Mouse (Mus musculus) forebrain, embryonic 16.5 days (tissue): Measurements from ENCODE around the gene Bcat2. TPM values are rescaled to one million over a fixed set of nuclear protein-coding genes. Genes with fewer than 3 reads are reported as not detected.
A peak's percentile ranks its signal among the peaks of the same experiment; 100 is the strongest.

ENCODE experiments used
- ATAC-seq: fragments of 200-750 bp; cut with Nextera tagmentation; 2 replicates; pipeline ENCODE4 v1.8.0; 2017; ENCODE audit warnings: mild to moderate bottlenecking, moderate library complexity
- H3K27ac ChIP-seq: fragments of 300-500 bp; sonication (generic); 2 replicates; pipeline ENCODE4 v1.5.1; 2014; ENCODE audit warnings: low read length, control low read depth
- H3K27me3 ChIP-seq: fragments of 300-500 bp; sonication (generic); replicated peaks from 2 replicates; pipeline ENCODE4 v1.6.1; 2014; ENCODE audit warnings: low read length; ENCODE audit not compliant: control insufficient read depth, insufficient read depth
- H3K36me3 ChIP-seq: fragments of 300-500 bp; sonication (generic); 2 replicates; pipeline ENCODE4 v1.6.1; 2014; ENCODE audit not compliant: control insufficient read depth, insufficient read depth
- H3K4me1 ChIP-seq: fragments of 300-500 bp; sonication (generic); replicated peaks from 2 replicates; pipeline ENCODE4 v1.6.1; 2014; ENCODE audit warnings: low read length; ENCODE audit not compliant: control insufficient read depth, insufficient read depth
- H3K4me2 ChIP-seq: fragments of 300-500 bp; sonication (generic); 2 replicates; pipeline ENCODE4 v1.6.1; 2014; ENCODE audit warnings: mild to moderate bottlenecking, low read length, control low read depth
- H3K4me3 ChIP-seq: fragments of 300-500 bp; sonication (generic); replicated peaks from 2 replicates; pipeline ENCODE4 v1.5.1; 2014; ENCODE audit warnings: mild to moderate bottlenecking, low read length, control low read depth
- H3K9ac ChIP-seq: fragments of 300-500 bp; sonication (generic); replicated peaks from 2 replicates; pipeline ENCODE4 v1.6.1; 2014; ENCODE audit warnings: low read depth, low read length, control low read depth
- H3K9me3 ChIP-seq: fragments of 300-500 bp; sonication (generic); 2 replicates; pipeline ENCODE4 v1.6.1; 2016; ENCODE audit warnings: low read length; ENCODE audit not compliant: control insufficient read depth
- WGBS: fragments of 180-500 bp; shearing (Covaris S2); extraction: QIAGEN DNeasy Blood & Tissue Kit; methylation state at CpG from one replicate; pipeline ENCODE4 v1.1.7; 2014; 5-methylcytosine and 5-hydroxymethylcytosine counted together
- polyA plus RNA-seq: library from polyadenylated mRNA; unstranded; fragments of >200 nt; fragmentation: Nextera tagmentation; extraction: Ambion mirVana; gene quantifications from 2 replicates; pipeline ENCODE4 v1.2.1, GENCODE M21; 2015

Gene Bcat2
- polyA plus RNA-seq, 1 experiment from 2014 or later: 24.2 TPM

DNA sequence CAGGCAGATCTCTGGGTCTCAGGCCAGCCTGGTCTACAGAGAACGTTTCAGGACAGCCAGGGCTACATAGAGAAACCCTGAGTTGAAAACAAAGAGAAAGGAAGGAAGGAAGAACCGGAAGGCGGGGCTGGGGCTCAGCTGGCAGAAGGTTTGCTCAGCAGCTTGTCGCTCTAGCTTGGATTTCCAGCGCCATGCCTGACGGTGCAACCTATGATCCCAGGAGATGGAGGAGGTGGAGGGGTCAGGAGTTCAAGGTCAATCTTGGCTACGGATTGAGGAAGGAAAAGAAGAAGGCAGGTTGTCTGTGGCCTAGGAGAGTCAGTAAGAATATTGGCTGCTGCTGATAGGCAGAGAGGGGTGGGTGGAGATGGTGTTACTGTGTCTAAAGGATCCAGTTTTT lies 9.7 kb upstream of the Bcat2 start:
- no peak for ATAC-seq
- Histone ChIP-seq H3K9ac (no peak overlapping the region), H3K9me3 (no peaks in the 10 kb centered on the region), H3K27me3 (no peaks in the 10 kb centered on the region), H3K4me3 (no peak overlapping the region), H3K4me2 (no peak overlapping the region), H3K27ac (no peak overlapping the region), H3K36me3 (no peaks in the 10 kb centered on the region), H3K4me1 (no peaks in the 10 kb centered on the region)
- WGBS: 77% methylated on average over 7 of the region's 7 CpGs

DNA sequence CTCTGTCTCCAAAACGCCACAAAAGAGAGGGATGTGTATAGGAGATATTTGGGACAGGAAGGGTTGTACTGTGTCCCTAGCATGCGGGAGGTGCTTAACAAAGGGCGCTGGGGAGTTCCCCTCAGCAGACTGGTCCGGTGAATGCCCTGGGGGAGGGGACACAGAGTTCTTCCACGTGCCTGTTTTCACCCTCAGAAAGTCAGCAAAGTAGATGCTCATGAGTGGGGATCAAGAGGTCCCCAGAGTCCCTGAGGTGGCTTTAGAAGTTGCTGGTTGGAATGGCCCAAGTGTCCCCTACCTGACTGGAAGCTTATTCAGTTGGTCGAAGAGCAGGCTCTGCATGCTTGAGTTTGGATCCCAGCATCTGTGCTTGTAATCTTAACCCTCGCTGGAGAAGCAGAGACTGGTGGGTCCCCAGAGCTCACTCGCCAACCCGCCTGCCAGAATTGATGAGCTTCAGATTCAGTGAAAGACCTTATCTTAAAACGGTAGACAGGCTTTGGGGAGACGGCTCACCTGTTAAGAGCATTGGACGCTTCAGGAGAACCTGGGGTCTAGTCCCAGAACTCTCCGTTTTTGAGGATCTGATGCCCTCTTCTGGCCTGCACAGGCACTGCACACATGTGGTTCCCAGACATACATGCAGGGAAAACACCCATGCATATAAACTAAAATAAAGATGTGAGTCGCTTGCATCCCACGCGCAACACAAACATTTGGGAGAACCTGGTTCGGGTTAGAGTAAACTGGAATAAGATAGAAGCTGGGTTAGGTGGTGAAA lies 8.9 kb upstream of the Bcat2 start:
- Histone ChIP-seq H3K4me3 (no peak overlapping the region), H3K36me3 (no peaks in the 10 kb centered on the region), H3K27ac (no peak overlapping the region), H3K9me3 (no peaks in the 10 kb centered on the region), H3K4me2 (no peak overlapping the region), H3K27me3 (no peaks in the 10 kb centered on the region), H3K9ac (no peak overlapping the region), H3K4me1 (no peaks in the 10 kb centered on the region)
- peak; percentile 72; the same call in 1 of the 2 replicates for ATAC-seq
- WGBS: 21% methylated on average over 17 of the region's 17 CpGs

DNA sequence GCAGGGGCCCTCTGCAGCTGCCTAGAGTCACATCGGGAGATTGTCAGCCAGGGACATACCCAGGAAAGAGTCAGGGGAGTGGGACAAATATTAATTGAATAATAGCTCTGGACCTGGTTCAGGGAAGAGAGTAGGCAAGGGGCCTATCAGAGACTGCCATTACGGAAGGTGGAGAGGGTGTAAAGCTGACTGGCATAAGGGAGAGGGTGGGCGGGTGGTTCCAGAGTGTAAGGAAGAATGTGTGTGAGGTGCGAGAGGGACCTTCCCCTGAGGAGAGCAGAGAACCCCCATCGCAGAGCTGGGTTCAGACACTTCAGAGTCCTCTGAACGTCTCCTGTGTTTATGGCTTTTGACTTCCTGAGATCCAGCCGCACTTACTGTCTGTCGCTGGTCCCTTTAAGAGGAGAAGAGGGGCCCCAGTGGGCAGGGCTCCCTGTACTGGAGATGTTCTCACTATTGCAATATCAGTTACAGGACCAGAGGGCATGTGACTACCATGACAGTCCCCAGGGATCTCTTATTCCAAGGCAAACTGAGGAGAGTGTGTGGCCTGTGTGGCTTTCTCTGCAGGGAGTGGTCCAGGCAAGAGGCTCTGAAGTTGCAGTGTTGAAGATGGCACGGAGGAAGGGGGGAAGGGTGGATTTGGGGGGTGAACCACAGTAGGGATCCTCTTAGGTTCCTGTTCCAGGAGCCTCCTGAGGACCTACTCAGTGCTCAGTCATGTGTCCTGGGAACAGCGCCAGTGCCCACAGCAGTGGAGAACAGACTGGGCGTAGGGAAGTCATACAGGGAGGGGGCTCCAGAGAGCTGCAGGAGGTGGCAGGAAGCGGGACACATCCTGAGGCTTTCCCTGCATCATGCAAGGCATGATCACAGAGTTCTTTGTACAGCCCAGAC lies 8.1 kb upstream of the Bcat2 start:
- 59% methylated on average over 11 of the region's 12 CpGs for WGBS
- Histone ChIP-seq H3K27ac (no peak overlapping the region), H3K27me3 (no peaks in the 10 kb centered on the region), H3K4me2 (no peak overlapping the region), H3K36me3 (no peaks in the 10 kb centered on the region), H3K9me3 (no peaks in the 10 kb centered on the region), H3K4me1 (no peaks in the 10 kb centered on the region), H3K4me3 (no peak overlapping the region), H3K9ac (no peak overlapping the region)
- ATAC-seq: 0 out of 2 replicates have a peak, but pooled peaks have one; percentile 6

DNA sequence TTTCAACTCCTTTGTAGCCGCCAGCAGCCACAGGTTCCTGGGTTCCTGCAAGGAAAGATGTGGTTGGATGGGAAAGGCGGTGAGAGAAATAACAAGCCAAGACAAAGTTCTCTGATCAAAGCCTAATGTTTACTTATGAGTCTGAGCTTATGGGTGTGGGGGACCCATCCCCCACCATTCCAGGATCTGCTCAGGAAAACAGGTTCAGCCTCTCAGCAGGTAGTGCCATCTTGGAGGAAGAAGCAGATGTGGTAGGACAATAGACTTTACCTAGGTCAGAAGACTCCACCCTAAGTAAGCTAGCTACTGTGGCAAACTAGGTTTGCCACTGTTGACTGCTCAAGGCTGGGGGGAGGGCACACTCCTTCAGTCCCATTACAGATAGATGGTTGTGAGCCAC lies 5.1 kb upstream of the Bcat2 start:
- Histone ChIP-seq H3K4me3 (no peak overlapping the region), H3K36me3 (no peaks in the 10 kb centered on the region), H3K4me1 (peaks cover 10% of the 10 kb centered on the region), H3K9me3 (no peaks in the 10 kb centered on the region), H3K27ac (no peak overlapping the region), H3K9ac (no peak overlapping the region), H3K4me2 (no peak overlapping the region), H3K27me3 (no peaks in the 10 kb centered on the region)
- WGBS: 80% methylated on average over 2 of the region's 2 CpGs
- ATAC-seq: no peak

DNA sequence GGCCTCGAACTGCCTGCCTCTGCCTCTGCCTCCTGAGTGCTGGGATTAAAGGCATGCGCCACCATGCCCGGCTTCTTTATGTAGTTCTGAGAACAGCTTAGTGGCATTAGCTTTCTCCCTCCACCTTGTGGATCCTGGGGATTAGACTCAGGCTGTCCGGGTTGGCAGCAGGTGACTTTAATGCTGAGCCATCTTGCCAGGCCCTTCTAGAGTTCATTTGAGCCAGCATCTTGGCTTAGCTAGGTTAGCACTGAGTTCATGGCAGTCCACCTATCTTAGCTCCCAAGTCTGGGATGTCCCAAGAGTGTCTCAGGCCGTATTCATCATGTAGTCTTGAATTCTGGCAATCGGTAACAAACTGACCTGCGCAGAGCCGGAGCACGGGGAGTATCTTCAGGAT lies 4.5 kb upstream of the Bcat2 start:
- H3K4me2 ChIP-seq: no peak overlapping the region
- no peaks in the 10 kb centered on the region for H3K9me3 ChIP-seq
- no peaks in the 10 kb centered on the region for H3K36me3 ChIP-seq
- no peak for ATAC-seq
- H3K27ac ChIP-seq: no peak overlapping the region
- no peak overlapping the region for H3K4me3 ChIP-seq
- no peak overlapping the region for H3K9ac ChIP-seq
- peaks cover 13% of the 10 kb centered on the region for H3K4me1 ChIP-seq
- WGBS: 86% methylated on average over 9 of the region's 9 CpGs
- H3K27me3 ChIP-seq: no peaks in the 10 kb centered on the region

DNA sequence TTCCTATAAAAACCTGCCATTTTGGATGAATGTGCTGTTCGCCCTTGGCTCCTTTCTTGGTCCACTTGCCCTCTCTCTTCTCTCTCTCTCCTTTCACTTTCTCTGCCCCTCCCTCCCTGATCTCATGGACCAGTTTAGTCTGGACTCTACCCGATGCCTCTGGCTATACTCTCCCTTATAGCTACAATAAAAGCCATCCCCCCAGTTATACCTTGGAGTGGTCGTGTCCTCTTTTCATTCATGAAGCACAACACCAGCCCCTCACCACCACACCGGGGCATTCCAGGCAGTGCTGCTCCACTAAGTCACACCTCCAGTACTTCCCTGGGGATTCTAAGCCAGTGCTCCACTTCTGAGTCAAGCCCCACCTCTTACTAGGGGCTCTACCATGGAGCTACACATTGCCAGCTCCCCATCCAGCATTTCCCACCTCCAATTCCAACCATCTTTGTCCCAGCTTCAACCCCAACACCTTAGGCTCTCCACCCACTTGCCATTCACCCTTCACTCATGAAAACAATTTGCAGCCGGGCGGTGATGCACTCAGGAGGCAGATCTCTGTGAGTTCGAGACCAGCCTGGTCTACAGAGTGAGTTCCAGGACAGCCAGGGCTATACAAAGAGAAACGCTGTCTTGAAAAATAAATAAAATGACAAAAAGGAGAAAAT lies 2.7 kb upstream of the Bcat2 start:
- Histone ChIP-seq H3K9ac (no peak overlapping the region), H3K27ac (no peak overlapping the region), H3K4me1 (peaks cover 25% of the 10 kb centered on the region), H3K36me3 (no peaks in the 10 kb centered on the region), H3K4me3 (no peak overlapping the region), H3K9me3 (no peaks in the 10 kb centered on the region), H3K4me2 (no peak overlapping the region; the same call in 1 of the 2 replicates), H3K27me3 (no peaks in the 10 kb centered on the region)
- 68% methylated on average over 8 of the region's 8 CpGs for WGBS
- ATAC-seq: no peak

DNA sequence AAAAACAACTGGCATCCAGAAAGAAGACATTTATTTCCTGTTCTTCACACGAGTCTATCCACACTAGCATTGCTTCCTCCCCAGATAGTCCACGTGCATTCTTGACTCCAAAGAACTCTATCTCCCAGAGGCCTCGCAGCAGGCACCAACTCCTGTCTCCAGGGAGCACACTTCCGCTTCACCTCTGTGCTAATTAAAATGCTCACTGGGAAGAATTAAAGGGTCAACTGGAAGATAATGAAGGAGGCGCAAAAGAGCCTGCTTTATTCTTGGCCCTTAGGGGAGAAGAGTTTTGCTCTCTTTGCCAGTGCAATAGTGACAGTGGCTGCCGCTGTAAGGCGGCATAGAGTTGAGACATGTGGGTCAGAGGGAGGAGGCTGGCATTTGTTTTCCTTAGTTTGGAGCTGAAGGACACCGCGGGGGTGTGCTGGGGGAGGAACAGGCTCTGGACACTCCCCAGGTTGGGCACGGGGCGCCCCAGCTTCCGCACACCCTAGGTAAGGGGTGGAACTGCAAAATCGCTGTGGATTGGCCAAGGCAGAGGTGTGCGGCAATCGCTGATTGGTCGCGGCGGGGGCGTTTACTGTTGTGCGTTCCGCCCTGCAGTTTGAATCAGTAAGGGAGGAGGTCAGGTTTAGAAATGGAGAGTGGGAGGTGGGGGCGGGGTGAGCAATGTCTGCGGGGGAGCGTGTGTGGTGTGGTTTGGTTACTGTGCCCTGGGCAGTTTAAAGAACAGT lies 2.0 kb upstream of the Bcat2 start:
- Histone ChIP-seq H3K27me3 (no peaks in the 10 kb centered on the region), H3K4me2 (peak overlapping the region; percentile 93), H3K4me1 (peaks cover 25% of the 10 kb centered on the region), H3K4me3 (peak overlapping the region; percentile 60), H3K36me3 (no peaks in the 10 kb centered on the region), H3K9me3 (no peaks in the 10 kb centered on the region), H3K27ac (peak overlapping the region; percentile 73), H3K9ac (peak overlapping the region; percentile 63)
- WGBS: 2% methylated on average over 24 of the region's 24 CpGs
- ATAC-seq: peak; percentile 95

DNA sequence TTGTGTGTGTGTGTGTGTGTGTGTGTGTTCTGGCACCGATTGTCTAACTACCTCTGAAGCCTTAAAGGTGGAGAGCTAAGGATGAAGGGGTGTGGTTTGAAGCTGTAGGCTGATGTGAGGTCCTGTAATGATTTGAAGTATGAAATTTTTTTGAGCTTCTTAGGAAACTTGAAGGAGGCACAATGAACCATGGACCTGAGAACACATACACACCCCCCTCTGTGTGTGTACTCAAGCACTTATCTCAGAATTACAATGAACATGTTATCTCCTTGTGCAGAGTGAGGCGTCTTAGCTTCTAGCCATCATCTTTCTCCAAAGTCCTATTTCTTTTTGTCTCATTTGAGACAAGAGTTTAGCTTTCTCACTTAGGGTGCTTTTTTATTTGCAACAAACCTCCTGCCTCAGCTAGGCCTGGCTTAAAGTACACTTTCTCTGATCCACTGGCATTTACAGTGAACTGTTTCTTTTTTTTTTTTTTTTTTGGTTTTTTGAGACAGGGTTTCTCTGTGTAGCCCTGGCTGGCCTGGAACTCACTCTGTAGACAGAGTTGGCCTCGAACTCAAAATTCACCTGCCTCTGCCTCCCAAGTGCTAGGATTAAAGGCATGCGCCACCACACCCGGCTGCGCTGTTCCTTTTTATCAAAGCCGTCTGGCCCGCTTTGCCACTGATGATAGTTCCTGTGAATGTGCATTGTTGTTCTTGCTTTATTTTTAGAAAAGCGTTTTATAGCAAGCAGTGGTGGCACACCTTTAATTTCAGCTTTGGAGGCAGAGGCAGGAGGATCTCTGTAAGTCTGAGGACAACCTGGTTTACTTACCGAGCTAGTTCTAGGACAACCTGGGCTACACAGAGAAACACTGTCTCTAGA lies 1.1 kb upstream of the Bcat2 start:
- H3K36me3 ChIP-seq: no peaks in the 10 kb centered on the region
- peaks cover 25% of the 10 kb centered on the region for H3K4me1 ChIP-seq
- peak overlapping the region; percentile 60 for H3K4me3 ChIP-seq
- peak overlapping the region; percentile 71 for H3K27ac ChIP-seq
- no peaks in the 10 kb centered on the region for H3K27me3 ChIP-seq
- 80% methylated on average over 10 of the region's 10 CpGs for WGBS
- ATAC-seq: no peak
- no peaks in the 10 kb centered on the region for H3K9me3 ChIP-seq
- H3K9ac ChIP-seq: peak overlapping the region; percentile 63
- H3K4me2 ChIP-seq: peak overlapping the region; percentile 93
